Mouse (Mus musculus): Measurements from ENCODE around the gene Fgfr2.

DNA sequence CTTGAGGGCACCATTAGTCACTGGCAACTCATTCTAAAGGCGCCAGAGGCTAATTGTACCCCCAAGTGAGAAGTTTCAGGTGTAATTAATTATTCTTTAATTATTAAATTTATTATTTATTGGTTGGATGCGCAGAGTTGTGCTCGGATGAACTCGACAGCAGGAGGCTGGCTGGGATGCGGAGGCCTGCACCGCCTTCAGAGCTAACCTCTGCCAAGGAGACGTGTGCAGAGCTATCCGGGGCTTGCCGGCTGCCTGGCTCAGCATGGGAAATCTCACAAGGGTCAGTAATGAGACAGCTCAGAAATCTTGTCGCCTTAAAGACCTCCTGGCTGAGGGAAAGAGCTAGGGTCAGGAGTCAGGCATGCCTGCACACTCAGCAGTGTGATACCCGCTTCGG is 32.5 kb upstream of the Fgfr2 start:
- TF ChIP-seq ZC3H11A (IDR thresholded peaks at IDR 0.05; ENCODE audit: borderline replicate concordance, low read depth, low read length) (no peak), CHD2 (IDR thresholded peaks at IDR 0.05; ENCODE audit: low read depth, low read length) (no peak), MAFK (IDR thresholded peaks at IDR 0.05; ENCODE audit: insufficient read depth, low read depth, low read length) (no peak)
